Mouse (Mus musculus) forebrain, embryonic 14.5 days (tissue): ENCODE measurements around the gene Slc24a4. TPM values are rescaled to one million over a fixed set of nuclear protein-coding genes. Genes with fewer than 3 reads are reported as not detected.

Experiments
- ATAC-seq: fragments of 200-750 bp; cut with Nextera tagmentation; 2 replicates; pipeline ENCODE4 v1.8.0; 2017; ENCODE audit warnings: mild to moderate bottlenecking, moderate library complexity
- DNase-seq: peaks from one replicate; pipeline ENCODE4 v3.0.0-alpha.2; 2015; ENCODE audit warnings: low spot score
- H3K27ac ChIP-seq: fragments of 300-500 bp; sonication (generic); 2 replicates; pipeline ENCODE4 v1.5.1; 2014; ENCODE audit warnings: low read depth, mild to moderate bottlenecking, control low read depth, low read length, moderate library complexity
- H3K27me3 ChIP-seq: fragments of 300-500 bp; sonication (generic); replicated peaks from 2 replicates; pipeline ENCODE4 v1.6.1; 2014; ENCODE audit warnings: low read length, control low read depth, mixed read lengths; ENCODE audit not compliant: control insufficient read depth, insufficient read depth
- H3K36me3 ChIP-seq: fragments of 300-500 bp; sonication (generic); 2 replicates; pipeline ENCODE4 v1.6.1; 2014; ENCODE audit warnings: low read length, control low read depth; ENCODE audit not compliant: control insufficient read depth, insufficient read depth
- H3K4me1 ChIP-seq: fragments of 300-500 bp; sonication (generic); 2 replicates; pipeline ENCODE4 v1.6.1; 2014; ENCODE audit warnings: antibody characterized with exemption, low read length, control low read depth; ENCODE audit not compliant: control insufficient read depth, insufficient read depth
- H3K4me2 ChIP-seq: fragments of 300-500 bp; sonication (generic); 2 replicates; pipeline ENCODE4 v1.6.1; 2014; ENCODE audit warnings: mild to moderate bottlenecking, control low read depth, low read length
- H3K4me3 ChIP-seq: fragments of 300-500 bp; sonication (generic); 2 replicates; pipeline ENCODE4 v1.5.1; 2014; ENCODE audit warnings: low read depth, low read length, control low read depth
- H3K9ac ChIP-seq: fragments of 300-500 bp; sonication (generic); 2 replicates; pipeline ENCODE4 v1.6.1; 2014; ENCODE audit warnings: mild to moderate bottlenecking, low read length, control low read depth, moderate library complexity
- H3K9me3 ChIP-seq: fragments of 300-500 bp; sonication (generic); replicated peaks from 2 replicates; pipeline ENCODE4 v1.6.1; 2016; ENCODE audit warnings: low read length, control low read depth, mixed read lengths; ENCODE audit not compliant: control insufficient read depth
- WGBS: fragments of 180-500 bp; shearing (Covaris S2); extraction: QIAGEN DNeasy Blood & Tissue Kit; methylation state at CpG from one replicate; pipeline ENCODE4 v1.1.7; 2014; 5-methylcytosine and 5-hydroxymethylcytosine counted together
- polyA plus RNA-seq: library from polyadenylated mRNA; unstranded; fragments of >200 nt; fragmentation: Nextera tagmentation; extraction: Ambion mirVana; gene quantifications from 2 replicates; pipeline ENCODE4 v1.2.1, GENCODE M21; 2014

Gene Slc24a4
- polyA plus RNA-seq, 1 experiment from 2014 or later, result 0.74 TPM

DNA sequence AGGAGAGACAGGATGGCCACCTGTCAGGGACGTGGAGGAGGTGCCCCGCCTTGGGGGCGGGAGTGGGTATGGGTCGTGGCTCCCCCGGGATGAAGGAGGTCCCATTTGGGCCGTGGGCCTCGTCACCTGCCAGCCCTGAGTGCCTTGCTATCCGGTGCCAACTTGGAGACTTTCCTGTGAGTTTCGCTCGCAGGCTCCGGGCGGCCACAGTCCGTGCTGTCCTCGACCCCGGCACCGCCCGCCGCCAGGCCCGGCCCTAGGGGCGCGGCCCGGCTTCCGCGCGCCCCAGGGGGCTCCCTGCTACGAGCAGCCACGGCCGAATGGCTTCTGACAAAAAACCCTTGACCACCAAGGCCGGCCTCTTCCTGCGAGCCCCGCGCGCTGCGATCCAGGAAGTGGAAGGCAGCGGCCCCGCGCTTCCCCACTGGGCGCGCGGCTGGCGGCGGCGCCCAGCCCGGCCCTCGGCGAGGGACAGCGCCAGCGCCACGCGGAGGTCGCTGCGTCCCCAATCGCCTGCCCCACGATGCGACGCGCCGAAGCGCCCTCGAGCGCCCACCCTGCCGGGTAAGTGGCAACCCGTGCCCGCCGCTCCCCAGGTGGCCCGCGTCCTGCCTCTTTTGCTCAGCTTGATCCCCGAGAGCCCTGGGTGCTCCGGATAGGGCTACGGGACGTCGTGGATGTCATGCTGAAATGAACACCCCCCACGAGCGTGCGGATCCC, 154.4 kb downstream of the Slc24a4 start, which contains the start of gene Rin3:
Gene Rin3, plus strand, starts transcription at position 286 of the 720 bp plus-strand sequence.
- 0 out of 2 replicates have a peak, but pooled peaks cover 4% of the 10 kb centered on the region for H3K27me3 ChIP-seq
- H3K4me2 ChIP-seq, result peak within 1 kb of the TSS; percentile 97
- H3K36me3 ChIP-seq, result no peaks in the 10 kb centered on the region
- no peaks in the 10 kb centered on the region for H3K9me3 ChIP-seq
- under 1% methylated on average over 67 of the region's 75 CpGs for WGBS
- DNase-seq (peak; percentile 36), ATAC-seq (peak; percentile 74)
- H3K9ac ChIP-seq, result peak within 1 kb of the TSS; percentile 66
- peaks cover 11% of the 10 kb centered on the region for H3K4me1 ChIP-seq
- peak within 1 kb of the TSS; percentile 48 for H3K4me3 ChIP-seq
- peak within 1 kb of the TSS; percentile 21; the same call in 1 of the 2 replicates for H3K27ac ChIP-seq

DNA sequence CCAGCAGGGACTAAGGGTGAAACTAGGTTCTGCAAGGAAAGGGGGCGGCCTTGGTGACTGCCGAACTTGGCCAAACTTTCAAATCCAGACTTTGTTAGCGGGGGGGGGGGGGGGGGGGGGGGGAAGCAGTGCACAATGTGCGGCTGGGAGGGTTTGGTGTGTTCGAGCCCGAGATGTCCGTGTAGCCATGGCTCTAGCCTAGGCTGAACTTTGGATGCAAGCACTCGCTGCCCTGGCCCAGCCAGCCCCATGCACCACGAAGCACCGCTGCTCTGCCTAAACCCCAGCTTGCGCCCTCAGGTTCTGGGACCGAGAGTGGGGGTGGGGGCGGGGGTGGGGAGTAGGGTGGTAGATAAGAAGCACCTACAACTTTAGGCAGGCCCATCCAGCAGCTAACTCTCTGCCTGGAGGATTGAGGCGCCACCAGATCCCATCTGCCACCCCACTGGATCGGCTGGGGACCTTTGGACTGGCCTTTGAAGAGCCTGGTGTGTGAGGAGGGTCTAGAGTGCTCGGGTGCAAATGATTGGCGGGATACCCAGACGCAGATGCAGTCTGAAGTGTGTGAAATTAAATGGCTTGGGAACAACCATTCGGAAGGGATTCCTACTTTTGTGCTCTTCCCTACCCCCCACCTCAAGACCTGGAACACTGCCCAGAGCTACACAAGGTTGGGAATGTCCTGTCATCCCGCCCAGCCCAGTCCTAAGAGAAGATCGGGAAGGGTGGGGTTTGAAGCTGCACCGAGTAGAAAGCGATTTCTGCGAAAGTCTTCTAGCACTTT, 155.1 kb downstream of the Slc24a4 start:
- Histone ChIP-seq H3K27me3 (0 out of 2 replicates have a peak, but pooled peaks cover 4% of the 10 kb centered on the region), H3K9me3 (no peaks in the 10 kb centered on the region), H3K36me3 (no peaks in the 10 kb centered on the region), H3K27ac (peak overlapping the region; percentile 21; the same call in 1 of the 2 replicates), H3K9ac (peak overlapping the region; percentile 66), H3K4me3 (peak overlapping the region; percentile 48), H3K4me1 (peaks cover 11% of the 10 kb centered on the region), H3K4me2 (peak overlapping the region; percentile 97)
- DNase-seq, result peak; percentile 49
- WGBS, result 8% methylated on average over 23 of the region's 24 CpGs
- ATAC-seq, result peak; percentile 71

DNA sequence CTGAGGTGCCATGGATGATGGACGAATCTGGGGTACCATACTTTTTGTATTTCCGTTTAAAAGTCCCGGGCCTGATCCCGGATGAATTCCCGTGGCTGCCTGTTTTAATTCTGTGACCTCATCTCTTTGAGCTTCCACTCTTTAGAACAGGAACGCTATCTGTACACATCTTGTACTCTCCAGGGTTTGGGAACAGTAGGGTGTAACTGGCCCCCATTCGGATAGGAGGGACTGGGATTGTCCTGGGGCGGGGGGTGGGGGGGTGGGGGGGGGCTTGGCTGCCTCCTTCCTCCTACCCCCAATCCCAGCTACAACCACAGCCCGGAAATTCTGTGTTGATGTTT, 155.7 kb downstream of the Slc24a4 start:
- Histone ChIP-seq H3K4me2 (peak overlapping the region; percentile 97), H3K27me3 (0 out of 2 replicates have a peak, but pooled peaks cover 4% of the 10 kb centered on the region), H3K4me1 (peaks cover 11% of the 10 kb centered on the region), H3K9me3 (no peaks in the 10 kb centered on the region), H3K27ac (no peak overlapping the region), H3K36me3 (no peaks in the 10 kb centered on the region), H3K4me3 (no peak overlapping the region), H3K9ac (no peak overlapping the region)
- no peak for DNase-seq
- ATAC-seq, result no peak
- 26% methylated on average over 9 of the region's 9 CpGs for WGBS

DNA sequence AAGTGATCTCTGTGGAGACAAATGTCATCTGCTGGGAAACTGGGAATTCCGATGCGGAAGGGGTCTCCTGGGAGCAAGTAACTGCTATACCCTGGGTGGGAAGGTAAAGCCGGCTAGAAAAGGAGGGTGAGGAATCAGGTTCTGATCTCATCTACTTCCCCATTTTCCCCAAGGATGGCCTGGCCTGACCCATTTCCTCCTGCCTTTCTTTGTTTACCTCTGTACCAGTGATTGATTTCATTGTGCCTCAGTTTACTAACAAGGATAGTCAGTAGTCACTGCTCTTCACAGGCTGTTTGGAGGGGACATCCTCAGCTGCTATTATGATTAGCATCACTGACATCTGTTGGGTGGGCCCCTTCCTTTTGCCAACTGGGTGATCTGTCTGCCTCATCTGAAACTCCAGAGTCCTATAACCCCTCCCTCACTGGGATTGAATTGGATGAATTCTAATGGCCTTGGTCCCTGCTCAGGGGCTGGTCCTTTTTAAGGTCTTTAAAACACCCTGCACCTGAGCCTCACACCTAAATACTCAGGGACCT, 156.2 kb downstream of the Slc24a4 start:
- Histone ChIP-seq H3K4me3 (no peak overlapping the region), H3K4me2 (0 out of 2 replicates have a peak overlapping the region, but pooled peaks have one; percentile 97), H3K27ac (no peak overlapping the region), H3K4me1 (peaks cover 11% of the 10 kb centered on the region), H3K9ac (no peak overlapping the region), H3K27me3 (0 out of 2 replicates have a peak, but pooled peaks cover 4% of the 10 kb centered on the region), H3K9me3 (no peaks in the 10 kb centered on the region), H3K36me3 (no peaks in the 10 kb centered on the region)
- ATAC-seq (no peak), DNase-seq (no peak)
- 65% methylated on average over 3 of the region's 3 CpGs for WGBS

DNA sequence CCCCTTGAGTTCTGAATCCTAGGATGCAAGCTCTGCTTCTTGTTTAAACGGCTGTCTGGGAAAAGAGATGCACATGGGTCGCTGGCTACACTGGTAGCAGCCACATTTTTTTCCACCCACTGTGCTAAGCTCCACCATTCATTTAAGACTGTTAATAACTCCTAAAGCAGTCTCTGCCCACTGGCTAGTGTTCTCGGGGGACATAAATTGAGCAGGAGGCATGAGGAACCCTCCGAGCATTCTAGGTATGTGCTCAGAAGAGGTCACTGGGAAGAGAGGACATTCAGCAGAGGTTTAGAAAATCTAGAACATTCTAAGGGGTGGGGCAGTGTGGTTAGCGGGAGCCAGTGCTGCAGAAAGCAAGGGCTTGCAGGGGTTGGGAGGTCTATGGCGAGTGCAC, 156.8 kb downstream of the Slc24a4 start:
- Histone ChIP-seq H3K4me3 (no peak overlapping the region), H3K36me3 (no peaks in the 10 kb centered on the region), H3K4me2 (no peak overlapping the region), H3K9me3 (no peaks in the 10 kb centered on the region), H3K4me1 (peaks cover 11% of the 10 kb centered on the region), H3K27ac (no peak overlapping the region), H3K9ac (no peak overlapping the region), H3K27me3 (0 out of 2 replicates have a peak, but pooled peaks cover 4% of the 10 kb centered on the region)
- DNase-seq (no peak), ATAC-seq (no peak)
- WGBS, result 82% methylated on average over 6 of the region's 6 CpGs

DNA sequence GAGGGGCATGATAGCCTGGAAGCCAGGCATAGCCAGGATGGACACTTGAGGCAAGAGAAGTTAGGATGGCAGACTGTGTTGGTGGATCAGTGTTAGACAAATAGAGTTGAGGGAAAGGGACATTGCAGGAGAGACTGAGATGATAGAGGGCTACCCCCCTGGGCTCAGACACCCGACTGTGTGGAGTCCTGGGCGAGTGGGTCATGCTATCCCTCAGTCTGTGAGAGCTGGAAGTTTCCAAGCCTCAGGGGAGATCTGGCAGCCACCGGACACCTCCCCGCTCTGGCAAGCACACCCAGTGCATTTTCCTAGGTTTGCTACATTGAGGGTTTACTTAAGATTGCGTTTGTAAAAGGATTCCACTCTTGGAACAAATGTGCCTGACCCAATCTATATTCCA, 157.2 kb downstream of the Slc24a4 start:
- H3K27ac ChIP-seq, result no peak overlapping the region
- DNase-seq, result no peak
- H3K4me2 ChIP-seq, result no peak overlapping the region
- no peak overlapping the region for H3K4me3 ChIP-seq
- no peak overlapping the region for H3K9ac ChIP-seq
- H3K9me3 ChIP-seq, result no peaks in the 10 kb centered on the region
- no peaks in the 10 kb centered on the region for H3K36me3 ChIP-seq
- WGBS, result 87% methylated on average over 5 of the region's 5 CpGs
- peaks cover 11% of the 10 kb centered on the region for H3K4me1 ChIP-seq
- ATAC-seq, result no peak
- 0 out of 2 replicates have a peak, but pooled peaks cover 4% of the 10 kb centered on the region for H3K27me3 ChIP-seq

DNA sequence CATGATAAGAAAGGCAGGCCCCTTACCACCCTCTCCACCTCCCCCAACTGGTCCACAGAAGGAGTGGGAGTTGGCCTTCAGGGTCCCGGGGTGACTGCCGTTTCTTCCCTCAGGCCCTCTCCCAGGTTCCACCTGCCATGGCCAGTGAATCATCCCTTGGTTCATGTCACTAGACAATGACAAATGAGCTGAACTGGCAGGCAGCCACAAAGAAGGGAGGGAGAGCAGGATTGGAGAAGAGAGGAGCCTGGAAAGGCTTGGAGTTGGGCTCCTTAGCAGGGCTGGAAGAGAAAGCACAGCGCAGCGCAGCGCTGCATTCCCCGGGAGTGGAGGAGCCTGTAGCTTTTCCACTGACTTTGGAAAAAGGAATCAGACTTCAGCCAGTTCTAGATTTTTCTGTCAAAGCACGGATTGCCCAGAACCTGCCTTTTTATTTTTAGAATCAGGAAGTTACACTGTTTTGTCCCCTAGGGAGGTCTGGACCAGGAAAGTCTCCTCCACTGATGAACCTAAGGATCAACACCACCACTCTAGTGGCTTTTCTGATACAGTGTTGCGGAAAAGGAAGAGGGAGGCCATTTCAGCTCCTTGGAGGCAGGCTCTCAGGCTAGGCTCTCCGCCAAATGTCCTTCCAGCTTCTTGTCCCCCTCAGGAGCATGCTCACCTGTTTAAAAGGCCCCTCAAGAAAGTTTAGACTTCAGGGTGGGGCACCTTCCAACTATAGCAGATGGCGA, 158.3 kb downstream of the Slc24a4 start:
- no peak overlapping the region for H3K9ac ChIP-seq
- H3K4me3 ChIP-seq, result no peak overlapping the region
- peaks cover 11% of the 10 kb centered on the region for H3K4me1 ChIP-seq
- 75% methylated on average over 10 of the region's 10 CpGs for WGBS
- no peak overlapping the region for H3K27ac ChIP-seq
- ATAC-seq (no peak), DNase-seq (no peak)
- no peaks in the 10 kb centered on the region for H3K36me3 ChIP-seq
- 0 out of 2 replicates have a peak, but pooled peaks cover 4% of the 10 kb centered on the region for H3K27me3 ChIP-seq
- no peak overlapping the region for H3K4me2 ChIP-seq
- no peaks in the 10 kb centered on the region for H3K9me3 ChIP-seq

DNA sequence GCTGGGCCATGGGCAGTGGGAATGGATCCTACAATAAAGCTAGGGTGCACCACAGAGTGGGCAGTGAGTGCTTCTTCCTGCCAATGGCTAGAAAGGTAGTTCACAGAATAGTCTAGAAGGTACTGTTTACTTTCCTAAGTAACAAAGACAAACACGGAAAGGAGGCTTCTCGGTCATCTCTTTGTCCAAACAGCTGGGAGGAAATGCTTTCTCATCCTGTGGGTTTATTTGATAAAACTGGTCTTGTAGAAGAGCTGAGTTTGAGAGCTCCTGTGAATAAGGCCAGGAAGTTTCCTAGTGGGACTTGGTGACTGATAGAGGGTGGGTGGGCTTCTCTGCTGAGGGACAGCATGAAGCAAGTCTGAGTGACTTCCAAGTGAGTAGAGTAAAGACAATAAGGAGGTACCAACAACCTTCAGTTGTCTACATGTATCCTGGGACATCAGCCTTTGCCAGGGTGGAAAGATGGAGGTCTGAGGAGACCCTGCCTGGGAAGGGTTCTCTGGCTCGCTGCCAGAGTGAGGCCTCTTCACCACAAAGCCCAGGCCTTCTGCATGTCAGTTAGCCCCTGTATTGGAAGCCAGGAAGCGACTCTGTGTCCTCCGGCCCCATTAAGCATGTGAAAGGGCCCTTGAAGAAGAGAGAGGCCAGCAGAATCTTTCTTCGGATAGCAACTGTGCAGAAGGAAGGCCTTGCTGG, 159.5 kb downstream of the Slc24a4 start:
- no peak overlapping the region for H3K4me2 ChIP-seq
- peaks cover 11% of the 10 kb centered on the region for H3K4me1 ChIP-seq
- H3K27ac ChIP-seq, result no peak overlapping the region
- no peaks in the 10 kb centered on the region for H3K36me3 ChIP-seq
- no peak overlapping the region for H3K4me3 ChIP-seq
- no peak for ATAC-seq
- no peaks in the 10 kb centered on the region for H3K9me3 ChIP-seq
- no peak for DNase-seq
- no peak overlapping the region for H3K9ac ChIP-seq
- 76% methylated on average over 6 of the region's 6 CpGs for WGBS
- 0 out of 2 replicates have a peak, but pooled peaks cover 4% of the 10 kb centered on the region for H3K27me3 ChIP-seq
